Mouse (Mus musculus) 416B (cell line): Measurements from ENCODE around the gene A730015C16Rik.

Experiments used
- DNase-seq: peaks from one replicate; pipeline ENCODE4 v3.0.0; 2011; ENCODE audit warnings: low read depth

Gene A730015C16Rik

DNA sequence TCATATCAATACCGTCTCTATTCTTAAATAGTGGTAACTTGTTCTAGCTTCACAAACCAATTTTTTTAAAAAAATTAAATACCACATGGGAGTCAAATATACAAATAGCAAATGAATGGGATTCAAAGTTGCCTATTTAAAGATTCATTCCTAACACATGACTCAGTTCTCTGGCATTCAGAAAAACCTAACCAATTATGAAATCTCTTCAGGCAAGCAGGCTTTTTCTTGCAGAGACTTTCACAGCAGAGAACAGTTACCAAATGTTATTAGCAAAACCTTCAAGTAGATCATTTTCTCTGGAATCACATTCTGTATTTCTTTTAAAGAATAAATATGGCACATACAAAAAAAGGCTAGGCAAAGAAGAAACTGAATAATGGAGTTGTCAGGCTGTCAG is 17.7 kb downstream of the A730015C16Rik start:
- DNase-seq: no peak

DNA sequence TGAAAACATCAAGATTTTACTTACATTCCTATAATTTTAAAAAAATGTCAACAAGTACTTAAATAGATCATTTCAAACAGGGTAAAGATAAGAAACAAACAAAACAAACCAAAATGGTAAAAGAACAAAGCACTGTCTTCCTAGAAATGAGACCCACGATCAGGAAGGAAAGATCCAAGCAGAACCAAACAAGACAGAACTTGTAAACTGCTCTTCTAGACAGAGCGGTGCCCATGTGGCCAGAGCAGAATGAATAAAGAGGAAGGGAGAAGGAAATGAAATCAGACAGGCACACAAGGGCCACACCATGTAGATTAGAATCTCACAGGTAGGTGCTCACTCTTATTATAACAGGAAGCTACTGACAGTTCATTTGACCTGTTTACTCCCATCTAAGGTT is 21.8 kb downstream of the A730015C16Rik start:
- DNase-seq: no peak

DNA sequence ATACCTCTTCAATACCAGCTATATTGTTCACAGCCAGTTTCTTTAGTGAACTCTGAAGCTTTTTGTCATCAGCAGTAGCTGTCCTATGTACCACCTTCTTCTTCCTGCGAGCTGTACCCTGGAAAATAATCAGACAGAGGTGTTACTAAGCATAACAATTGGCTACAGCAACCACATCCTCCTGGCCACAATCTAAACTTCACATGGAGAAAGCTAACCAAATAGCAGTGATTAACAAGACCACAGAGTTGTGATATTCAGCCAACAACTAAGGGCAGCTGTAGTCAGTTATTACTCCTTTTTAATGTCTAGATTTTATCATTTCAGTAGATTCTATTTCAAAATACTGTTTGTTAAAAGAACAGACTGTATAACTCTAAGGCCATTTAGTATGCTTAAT is 22.3 kb downstream of the A730015C16Rik start:
- DNase-seq: peak; percentile 62

- DNase-seq: no peak
These were observed 22.7 kb downstream of the A730015C16Rik start for GRCm38 (mm10) chr4:108825677-108826076.

DNA sequence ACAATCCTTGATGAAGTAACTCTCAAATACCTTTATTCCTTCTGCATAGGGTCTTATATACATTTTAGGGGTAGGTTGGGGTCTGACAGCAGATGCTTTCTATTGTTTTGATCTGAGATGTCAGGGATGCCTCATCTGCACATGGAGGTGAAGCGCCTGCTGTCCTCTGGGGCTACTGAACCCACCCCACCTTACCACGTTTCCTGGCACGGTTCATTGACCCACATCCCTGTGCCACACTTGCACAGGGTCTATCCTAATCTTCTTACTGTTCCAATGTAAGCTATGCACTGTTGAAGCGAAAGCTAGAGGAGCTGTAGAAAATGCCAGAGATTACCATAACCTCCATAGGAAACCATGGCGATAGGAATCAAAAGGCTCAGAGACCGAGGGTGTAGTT is 36.9 kb downstream of the A730015C16Rik start:
- DNase-seq: no peak

- DNase-seq: no peak
These were observed 37.3 kb downstream of the A730015C16Rik start for GRCm38 (mm10) chr4:108811142-108811541.

- DNase-seq: no peak
These were observed 44.9 kb downstream of the A730015C16Rik start for GRCm38 (mm10) chr4:108803535-108803934.

DNA sequence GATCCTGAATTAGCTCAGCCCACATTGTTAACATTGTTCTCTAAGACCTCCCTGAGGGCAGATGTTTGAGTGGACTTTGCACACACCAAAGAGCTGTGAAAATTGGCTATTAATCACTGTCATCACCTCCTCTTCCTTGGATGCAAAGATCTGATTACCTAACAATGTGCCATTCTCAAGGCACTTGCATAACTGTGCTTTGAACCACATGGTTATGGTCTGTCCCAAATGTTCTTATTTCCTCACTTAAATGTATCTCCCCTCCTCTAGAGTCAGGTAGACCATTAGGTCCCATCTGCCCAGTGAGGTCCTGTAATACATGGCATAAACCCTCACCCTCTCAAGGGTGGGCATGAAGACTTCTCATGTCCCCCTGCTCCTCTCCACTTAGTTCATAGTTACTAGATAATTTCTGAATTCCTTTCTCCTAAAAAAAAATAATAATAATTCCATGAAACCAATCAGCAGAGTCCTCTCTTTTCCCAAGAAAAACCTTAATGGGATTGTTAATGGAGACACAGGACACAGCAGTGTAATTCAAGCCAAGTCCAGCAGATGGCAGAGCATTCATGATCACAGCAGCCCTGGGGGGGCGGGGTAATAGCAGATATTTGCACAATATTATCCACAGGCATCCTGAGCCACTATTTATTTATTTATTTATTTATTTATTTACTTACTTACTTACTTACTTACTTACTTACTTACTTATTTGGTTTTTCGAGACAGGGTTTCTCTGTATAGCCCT is 50.2 kb downstream of the A730015C16Rik start:
- peak; percentile 59 for DNase-seq
